Mouse (Mus musculus) erythroblast, embryonic 14.5 days (primary cell): ENCODE results near the gene Fcgbp.

Experiments
- GATA1 ChIP-seq: IDR thresholded peaks from 2 replicates; pipeline ENCODE4 v1.6.1; 2012; ENCODE audit warnings: low read length, inconsistent platforms, mixed read lengths
- TAL1 ChIP-seq: IDR thresholded peaks from 3 replicates; pipeline ENCODE4 v1.6.1; 2012; ENCODE audit warnings: low read length, inconsistent platforms, mixed read lengths

GRCm38 (mm10) chr7:28137613-28138012 lies 66.6 kb downstream of the Fcgbp start:
- TF ChIP-seq GATA1, result no peak
- TF ChIP-seq TAL1, result no peak
